Mouse (Mus musculus): ENCODE results near the gene Prrg2. TPM values are rescaled to one million over a fixed set of nuclear protein-coding genes. Genes with fewer than 3 reads are reported as not detected.
"Not testable (repeated sequence)": the region's sequence is repeated elsewhere in the genome, so short reads cannot be mapped to it uniquely, and the experiment has no call there.

Gene Prrg2
- polyA plus RNA-seq, 1 experiment from 2014 or later = 13.4 TPM

- no peaks in the 10 kb centered on the region for H3K9me3 ChIP-seq (replicated peaks; ENCODE audit: control insufficient read depth, low read length)
- H3K4me3 ChIP-seq (ENCODE audit: low read depth, low read length) = no peak overlapping the region
- WGBS = 85% methylated on average over 9 of the region's 9 CpGs
- no peaks in the 10 kb centered on the region for H3K36me3 ChIP-seq (ENCODE audit: control insufficient read depth, insufficient read depth, low read length)
- no peak overlapping the region for H3K27ac ChIP-seq (ENCODE audit: low read depth, low read length)
- H3K4me2 ChIP-seq (ENCODE audit: low read length) = no peak overlapping the region
- ATAC-seq = no peak
- no peak for DNase-seq (ENCODE audit: low spot score)
- H3K9ac ChIP-seq (ENCODE audit: low read length) = no peak overlapping the region
- no peaks in the 10 kb centered on the region for H3K4me1 ChIP-seq (ENCODE audit: control insufficient read depth, insufficient read depth, low read length)
- no peaks in the 10 kb centered on the region for H3K27me3 ChIP-seq (replicated peaks; ENCODE audit: control insufficient read depth, insufficient read depth, low read length)
Observed at GRCm38 (mm10) chr7:45102940-45103585, 40.6 kb upstream of the Prrg2 start.

GRCm38 (mm10) chr7:45102441-45102840 lies 40.0 kb upstream of the Prrg2 start:
- ATAC-seq = no peak

GRCm38 (mm10) chr7:45100046-45100445 lies 37.6 kb upstream of the Prrg2 start:
- Histone ChIP-seq H3K27me3 (replicated peaks; ENCODE audit: control insufficient read depth, insufficient read depth, low read length) (no peaks in the 10 kb centered on the region), H3K4me2 (ENCODE audit: low read length) (no peak overlapping the region), H3K27ac (ENCODE audit: low read depth, low read length) (no peak overlapping the region), H3K9me3 (replicated peaks; ENCODE audit: control insufficient read depth, low read length) (no peaks in the 10 kb centered on the region), H3K4me3 (ENCODE audit: low read depth, low read length) (no peak overlapping the region), H3K36me3 (ENCODE audit: control insufficient read depth, insufficient read depth, low read length) (no peaks in the 10 kb centered on the region), H3K9ac (ENCODE audit: low read length) (no peak overlapping the region), H3K4me1 (ENCODE audit: control insufficient read depth, insufficient read depth, low read length) (no peaks in the 10 kb centered on the region)
- 93% methylated on average over 6 of the region's 6 CpGs for WGBS
- DNase-seq (ENCODE audit: low spot score) (no peak), ATAC-seq (no peak)

More at GRCm38 (mm10) chr7:45102441-45102840, 40.0 kb upstream of the Prrg2 start:
- Histone ChIP-seq H3K4me3 (ENCODE audit: low read depth, low read length) (no peak overlapping the region), H3K9me3 (replicated peaks; ENCODE audit: control insufficient read depth, low read length) (no peaks in the 10 kb centered on the region), H3K4me1 (ENCODE audit: control insufficient read depth, insufficient read depth, low read length) (no peaks in the 10 kb centered on the region), H3K9ac (ENCODE audit: low read length) (no peak overlapping the region), H3K4me2 (ENCODE audit: low read length) (no peak overlapping the region), H3K27ac (ENCODE audit: low read depth, low read length) (no peak overlapping the region), H3K27me3 (replicated peaks; ENCODE audit: control insufficient read depth, insufficient read depth, low read length) (no peaks in the 10 kb centered on the region), H3K36me3 (ENCODE audit: control insufficient read depth, insufficient read depth, low read length) (no peaks in the 10 kb centered on the region)
- 87% methylated on average over 11 of the region's 11 CpGs for WGBS
- no peak for DNase-seq (ENCODE audit: low spot score)

- no peak for ATAC-seq
- no peak for DNase-seq (ENCODE audit: low spot score)
- no peaks in the 10 kb centered on the region for H3K9me3 ChIP-seq (replicated peaks; ENCODE audit: control insufficient read depth, low read length)
- 91% methylated on average over 8 of the region's 8 CpGs for WGBS
- H3K27ac ChIP-seq (ENCODE audit: low read depth, low read length) = no peak overlapping the region
- no peaks in the 10 kb centered on the region for H3K36me3 ChIP-seq (ENCODE audit: control insufficient read depth, insufficient read depth, low read length)
- H3K4me3 ChIP-seq (ENCODE audit: low read depth, low read length) = no peak overlapping the region
- no peak overlapping the region for H3K4me2 ChIP-seq (ENCODE audit: low read length)
- no peaks in the 10 kb centered on the region for H3K4me1 ChIP-seq (ENCODE audit: control insufficient read depth, insufficient read depth, low read length)
- H3K27me3 ChIP-seq (replicated peaks; ENCODE audit: control insufficient read depth, insufficient read depth, low read length) = no peaks in the 10 kb centered on the region
- no peak overlapping the region for H3K9ac ChIP-seq (ENCODE audit: low read length)
Observed at GRCm38 (mm10) chr7:45098541-45099240, 36.2 kb upstream of the Prrg2 start.

GRCm38 (mm10) chr7:45097479-45097878 lies 35.0 kb upstream of the Prrg2 start:
- H3K4me3 ChIP-seq (ENCODE audit: low read depth, low read length) = no peak overlapping the region

GRCm38 (mm10) chr7:45095965-45096364 lies 33.5 kb upstream of the Prrg2 start:
- DNase-seq (ENCODE audit: low spot score); ATAC-seq; H3K4me3 ChIP-seq (ENCODE audit: low read depth, low read length); H3K9ac ChIP-seq (ENCODE audit: low read length); H3K27ac ChIP-seq (ENCODE audit: low read depth, low read length); H3K27me3 ChIP-seq (replicated peaks; ENCODE audit: control insufficient read depth, insufficient read depth, low read length); H3K9me3 ChIP-seq (replicated peaks; ENCODE audit: control insufficient read depth, low read length); H3K4me2 ChIP-seq (ENCODE audit: low read length); H3K4me1 ChIP-seq (ENCODE audit: control insufficient read depth, insufficient read depth, low read length); H3K36me3 ChIP-seq (ENCODE audit: control insufficient read depth, insufficient read depth, low read length): not testable (repeated sequence)
- 91% methylated on average over 14 of the region's 14 CpGs for WGBS

More at GRCm38 (mm10) chr7:45097479-45097878, 35.0 kb upstream of the Prrg2 start:
- Histone ChIP-seq H3K27me3 (replicated peaks; ENCODE audit: control insufficient read depth, insufficient read depth, low read length) (no peaks in the 10 kb centered on the region), H3K9ac (ENCODE audit: low read length) (no peak overlapping the region), H3K4me1 (ENCODE audit: control insufficient read depth, insufficient read depth, low read length) (no peaks in the 10 kb centered on the region), H3K36me3 (ENCODE audit: control insufficient read depth, insufficient read depth, low read length) (no peaks in the 10 kb centered on the region), H3K9me3 (replicated peaks; ENCODE audit: control insufficient read depth, low read length) (no peaks in the 10 kb centered on the region), H3K4me2 (ENCODE audit: low read length) (no peak overlapping the region), H3K27ac (ENCODE audit: low read depth, low read length) (no peak overlapping the region)
- ATAC-seq (no peak), DNase-seq (ENCODE audit: low spot score) (no peak)
- 41% methylated on average over 6 of the region's 6 CpGs for WGBS

- H3K27ac ChIP-seq (ENCODE audit: low read depth, low read length) = no peak overlapping the region
- H3K4me3 ChIP-seq (ENCODE audit: low read depth, low read length) = no peak overlapping the region
- H3K9ac ChIP-seq (ENCODE audit: low read length) = no peak overlapping the region
- H3K9me3 ChIP-seq (replicated peaks; ENCODE audit: control insufficient read depth, low read length) = no peaks in the 10 kb centered on the region
- no peaks in the 10 kb centered on the region for H3K27me3 ChIP-seq (replicated peaks; ENCODE audit: control insufficient read depth, insufficient read depth, low read length)
- no peak overlapping the region for H3K4me2 ChIP-seq (ENCODE audit: low read length)
- ATAC-seq (no peak), DNase-seq (ENCODE audit: low spot score) (no peak)
- peaks cover 8% of the 10 kb centered on the region; the same call in 1 of the 2 replicates for H3K4me1 ChIP-seq (ENCODE audit: control insufficient read depth, insufficient read depth, low read length)
- WGBS = 84% methylated on average over 6 of the region's 6 CpGs
- H3K36me3 ChIP-seq (ENCODE audit: control insufficient read depth, insufficient read depth, low read length) = no peaks in the 10 kb centered on the region
Observed at GRCm38 (mm10) chr7:45095367-45095766, 32.9 kb upstream of the Prrg2 start.

GRCm38 (mm10) chr7:45094121-45094520 lies 31.6 kb upstream of the Prrg2 start:
- Histone ChIP-seq H3K27me3 (replicated peaks; ENCODE audit: control insufficient read depth, insufficient read depth, low read length) (no peaks in the 10 kb centered on the region), H3K4me1 (ENCODE audit: control insufficient read depth, insufficient read depth, low read length) (peaks cover 8% of the 10 kb centered on the region; the same call in 1 of the 2 replicates), H3K4me2 (ENCODE audit: low read length) (no peak overlapping the region), H3K9me3 (replicated peaks; ENCODE audit: control insufficient read depth, low read length) (no peaks in the 10 kb centered on the region), H3K9ac (ENCODE audit: low read length) (no peak overlapping the region), H3K4me3 (ENCODE audit: low read depth, low read length) (no peak overlapping the region), H3K36me3 (ENCODE audit: control insufficient read depth, insufficient read depth, low read length) (no peaks in the 10 kb centered on the region), H3K27ac (ENCODE audit: low read depth, low read length) (no peak overlapping the region)
- DNase-seq (ENCODE audit: low spot score) = no peak
- 82% methylated on average over 7 of the region's 7 CpGs for WGBS
- ATAC-seq = no peak

GRCm38 (mm10) chr7:45093516-45093905 lies 31.0 kb upstream of the Prrg2 start:
- peaks cover 8% of the 10 kb centered on the region; the same call in 1 of the 2 replicates for H3K4me1 ChIP-seq (ENCODE audit: control insufficient read depth, insufficient read depth, low read length)
- ATAC-seq (no peak), DNase-seq (ENCODE audit: low spot score) (no peak)
- WGBS = 35% methylated on average over 18 of the region's 18 CpGs
- H3K4me3 ChIP-seq (ENCODE audit: low read depth, low read length) = no peak overlapping the region
- H3K36me3 ChIP-seq (ENCODE audit: control insufficient read depth, insufficient read depth, low read length) = no peaks in the 10 kb centered on the region
- H3K27me3 ChIP-seq (replicated peaks; ENCODE audit: control insufficient read depth, insufficient read depth, low read length) = no peaks in the 10 kb centered on the region
- no peak overlapping the region for H3K27ac ChIP-seq (ENCODE audit: low read depth, low read length)
- no peaks in the 10 kb centered on the region for H3K9me3 ChIP-seq (replicated peaks; ENCODE audit: control insufficient read depth, low read length)
- H3K4me2 ChIP-seq (ENCODE audit: low read length) = no peak overlapping the region
- no peak overlapping the region for H3K9ac ChIP-seq (ENCODE audit: low read length)
